Mouse (Mus musculus): ENCODE results near the gene Piwil1.
"Not testable (repeated sequence)": the region's sequence is repeated elsewhere in the genome, so short reads cannot be mapped to it uniquely, and the experiment has no call there.

Piwil1 gene

DNA sequence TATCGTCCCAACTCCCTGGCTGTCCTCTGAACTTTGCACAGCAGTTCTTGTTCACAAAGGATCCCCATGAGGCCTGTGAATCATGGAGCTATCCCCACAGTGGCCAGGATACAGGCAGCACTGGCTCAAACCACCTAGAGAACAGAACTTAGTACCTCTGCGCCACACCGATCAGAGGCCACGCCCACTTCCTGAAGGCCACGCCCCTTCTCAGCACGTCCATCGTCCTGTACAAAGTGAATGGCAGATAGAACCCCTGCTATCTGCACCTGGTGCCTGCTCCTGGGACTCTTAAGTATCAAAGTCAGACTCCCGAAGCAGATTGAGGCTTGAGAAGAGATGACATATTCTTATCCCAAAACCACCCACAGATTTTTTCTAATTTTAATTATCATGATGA lies 8.3 kb downstream of the Piwil1 start:
- no peak for DNase-seq (ENCODE audit: low spot score)

DNA sequence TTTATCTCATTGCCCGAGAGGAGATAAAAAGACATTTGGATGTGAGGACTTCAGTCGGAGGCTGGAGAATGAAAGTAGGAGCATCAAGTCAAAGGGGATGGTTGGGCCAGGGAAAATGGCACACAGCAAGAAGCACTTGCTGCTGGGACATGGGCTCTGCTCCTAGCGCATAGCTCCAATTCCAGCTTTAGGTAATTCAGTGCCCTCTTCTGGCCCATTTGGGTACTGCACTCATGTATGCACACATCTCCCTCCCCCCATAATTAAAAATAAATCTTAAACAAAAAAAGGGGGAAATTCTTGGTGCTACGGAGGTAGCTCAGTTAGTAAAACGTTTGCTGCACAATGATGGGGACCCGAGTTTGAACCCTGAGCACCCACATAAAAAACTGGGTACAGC lies 9.5 kb downstream of the Piwil1 start:
- no peak for DNase-seq (ENCODE audit: low spot score)

DNA sequence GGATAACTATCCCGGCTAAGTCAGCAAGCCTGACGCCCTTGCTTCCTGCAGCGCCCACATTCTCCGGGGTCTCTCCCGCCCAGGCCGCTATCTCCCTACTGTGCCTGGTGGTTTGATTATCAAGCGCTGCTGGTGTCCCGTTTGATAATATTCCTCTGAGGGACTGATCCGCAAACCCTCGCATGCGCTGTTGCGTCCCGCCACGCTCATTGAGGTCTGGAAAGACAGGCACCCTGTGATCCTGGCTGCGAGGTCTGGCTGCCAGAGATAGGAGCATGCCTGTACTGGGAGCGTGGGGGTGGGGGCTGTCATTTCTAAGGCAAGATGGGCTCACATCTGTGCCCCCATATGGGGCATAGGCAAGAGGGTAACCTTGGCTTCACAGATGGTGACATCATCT lies 12.8 kb downstream of the Piwil1 start:
- no peak for DNase-seq (ENCODE audit: low spot score)

DNA sequence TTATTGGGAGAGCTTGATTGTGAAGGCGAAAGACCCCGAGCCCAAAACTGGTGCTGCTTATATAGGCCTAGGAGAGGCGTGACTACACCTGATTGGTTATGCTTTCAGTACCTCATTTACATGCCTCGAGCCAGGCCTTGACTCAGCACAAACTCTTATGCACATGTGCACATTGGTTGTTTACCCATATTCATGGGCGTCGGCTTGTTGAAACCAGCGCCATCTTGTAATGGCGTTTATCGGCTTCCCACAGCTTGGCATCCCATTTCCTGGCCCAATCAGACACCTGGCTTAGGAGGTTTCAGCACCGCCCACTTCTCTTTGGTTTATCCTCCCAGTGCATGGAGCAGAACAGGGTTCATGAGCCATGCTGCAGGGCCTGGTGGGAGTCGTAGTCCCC lies 18.1 kb downstream of the Piwil1 start:
- DNase-seq (ENCODE audit: low spot score): not testable (repeated sequence)

DNA sequence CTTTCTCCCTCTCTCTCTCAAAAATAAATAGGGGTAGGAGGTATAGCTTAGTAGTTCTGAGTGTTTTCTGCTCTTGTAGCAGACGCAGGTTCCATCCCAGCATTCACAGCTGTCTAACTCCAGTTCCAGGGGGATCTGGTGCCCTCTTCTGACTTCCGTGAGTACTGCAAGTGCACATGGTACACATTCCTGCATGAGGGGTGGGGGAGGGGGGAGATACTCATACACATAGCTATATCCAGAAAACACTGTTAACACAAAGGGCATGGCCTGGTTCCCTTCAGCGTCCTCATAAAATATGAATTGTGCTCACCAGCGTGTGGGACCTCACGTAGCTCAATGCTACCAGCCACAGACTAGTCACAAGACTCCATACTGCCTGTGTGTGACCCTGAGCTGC lies 27.0 kb downstream of the Piwil1 start:
- no peak for DNase-seq (ENCODE audit: low spot score)

DNA sequence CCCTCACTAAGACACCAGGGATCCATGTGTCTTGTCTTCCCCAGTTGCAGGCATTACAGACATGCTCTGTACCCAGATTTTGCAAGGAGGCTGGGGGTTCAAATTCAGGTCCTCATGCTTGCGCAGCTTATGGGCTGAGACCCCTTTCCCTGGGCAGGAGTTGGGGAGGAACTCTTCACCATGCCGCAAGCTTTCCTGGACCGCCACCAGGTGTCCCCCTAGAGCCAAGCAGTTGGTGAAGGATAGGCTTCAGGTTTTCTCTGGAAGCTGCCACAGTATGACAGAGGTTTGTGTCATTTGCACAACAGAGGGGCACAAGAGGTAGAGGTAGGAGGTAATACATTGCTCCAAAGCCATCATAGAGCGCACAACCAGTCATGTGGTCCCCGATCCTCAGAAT lies 28.3 kb downstream of the Piwil1 start:
- DNase-seq (ENCODE audit: low spot score): no peak

DNA sequence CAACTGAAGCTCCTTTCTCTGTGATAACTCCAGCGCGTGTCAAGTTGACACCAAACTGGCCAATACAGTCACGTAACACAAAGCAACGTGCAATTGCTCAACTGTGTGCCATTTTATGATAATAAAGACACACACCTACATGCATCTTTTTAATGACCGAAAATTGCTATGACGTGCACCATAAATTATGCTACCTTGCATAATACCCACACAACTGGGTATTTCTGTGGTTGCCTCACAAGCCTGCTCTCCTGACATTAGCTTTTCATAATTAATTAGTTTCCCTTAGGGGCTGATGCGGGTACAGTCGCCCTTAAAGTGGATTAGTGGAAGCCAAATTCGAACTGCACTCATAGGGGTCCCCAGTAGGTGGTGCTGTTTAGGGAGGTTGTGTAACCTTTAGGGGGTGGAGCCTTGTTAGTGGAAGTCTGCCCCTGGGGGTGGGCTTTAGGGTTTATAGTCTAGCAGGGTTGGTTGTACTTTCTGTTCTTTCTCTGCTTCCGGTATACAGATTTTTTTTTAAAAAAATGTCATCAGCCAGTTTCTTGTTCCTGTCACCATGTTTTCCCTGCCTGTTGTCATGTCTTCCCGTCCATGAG lies 30.2 kb downstream of the Piwil1 start:
- no peak for DNase-seq (ENCODE audit: low spot score)

DNA sequence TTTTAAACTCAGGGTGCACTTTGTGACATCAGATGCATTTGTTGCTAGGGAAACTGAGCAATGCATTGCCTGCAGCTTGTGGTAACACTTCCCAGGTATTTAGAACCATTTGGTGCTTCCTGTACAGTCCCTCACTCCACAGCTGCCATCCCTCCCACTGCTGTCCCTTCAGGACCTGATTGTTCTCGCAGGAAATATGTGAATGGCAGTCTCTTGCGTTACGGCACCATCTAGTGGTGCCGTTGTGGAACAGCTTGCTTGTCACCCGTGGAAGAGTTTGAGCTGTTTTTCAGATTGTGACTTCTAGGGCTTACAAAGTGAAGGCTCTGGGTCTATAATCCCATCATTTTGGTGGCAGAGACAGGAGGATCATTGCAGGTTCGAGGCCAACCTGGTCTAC lies 31.6 kb downstream of the Piwil1 start:
- DNase-seq (ENCODE audit: low spot score): no peak

DNA sequence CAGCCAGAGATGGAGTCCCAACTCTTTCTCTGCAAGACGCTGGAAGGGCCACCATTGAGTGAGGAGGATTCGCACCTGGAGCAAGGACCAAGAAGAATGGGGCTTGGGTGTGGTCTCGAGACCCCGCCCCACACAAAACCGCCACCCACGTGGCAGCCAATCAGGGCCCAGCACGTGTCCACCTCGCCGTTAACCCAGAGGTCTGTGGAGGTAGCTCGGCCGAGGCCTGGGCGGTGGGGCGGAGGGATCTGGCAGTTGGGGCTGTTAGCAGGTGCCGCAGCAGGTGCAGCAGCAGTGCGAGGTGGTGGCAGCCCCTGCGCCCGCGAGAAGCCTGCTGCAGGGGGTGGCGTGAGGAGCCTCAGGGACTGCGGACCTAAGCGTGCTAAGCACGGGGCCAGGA lies 33.6 kb downstream of the Piwil1 start:
- DNase-seq (ENCODE audit: low spot score): no peak

DNA sequence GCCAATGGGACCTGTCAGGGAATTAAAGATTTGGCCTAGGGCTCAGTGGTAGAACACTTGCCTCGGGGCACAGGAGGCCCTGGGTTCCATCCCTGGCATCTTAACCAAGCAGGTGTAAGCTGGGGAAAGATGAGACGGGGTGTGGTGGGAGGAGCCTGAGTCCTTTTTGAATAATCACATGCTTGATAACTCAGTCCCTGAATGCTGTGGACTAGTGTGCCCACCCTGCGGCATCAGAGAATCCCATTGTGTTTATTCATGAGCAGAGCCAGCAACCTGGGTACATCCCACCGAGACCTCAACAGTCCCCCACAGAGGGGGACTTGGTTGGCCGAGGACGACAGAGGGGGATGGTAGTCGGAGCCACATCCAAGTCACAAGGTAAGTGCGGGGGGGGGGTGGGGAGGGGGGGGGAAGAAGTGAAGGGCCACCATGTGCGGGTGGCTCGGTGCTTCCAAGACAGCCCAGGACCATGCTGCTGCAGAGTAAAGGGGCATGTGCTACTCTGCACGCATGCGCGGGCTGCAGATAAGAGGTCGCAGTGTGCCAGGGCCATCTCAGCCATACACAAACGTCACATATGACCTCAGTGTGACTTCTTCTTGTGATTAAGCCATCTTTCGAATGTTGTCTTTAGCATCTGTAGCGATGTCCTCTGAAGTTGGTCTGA lies 37.0 kb downstream of the Piwil1 start:
- no peak for DNase-seq (ENCODE audit: low spot score)

DNA sequence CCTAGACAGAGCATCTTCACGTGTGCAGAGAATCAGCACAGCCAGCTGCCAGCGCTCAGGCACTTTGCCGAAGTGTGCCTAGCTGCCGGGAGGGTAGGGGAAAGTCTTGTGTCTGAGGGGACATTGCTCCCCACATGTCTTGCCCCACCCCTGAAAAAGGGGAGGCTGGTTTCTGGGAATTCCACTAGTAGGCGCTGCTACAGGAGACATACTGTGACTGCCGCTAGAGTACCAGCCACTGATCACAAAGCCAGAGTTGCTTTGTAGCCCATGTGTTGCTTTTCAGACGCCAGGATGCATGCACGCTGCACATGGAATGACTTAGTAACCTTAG lies 37.5 kb downstream of the Piwil1 start:
- DNase-seq (ENCODE audit: low spot score): no peak

DNA sequence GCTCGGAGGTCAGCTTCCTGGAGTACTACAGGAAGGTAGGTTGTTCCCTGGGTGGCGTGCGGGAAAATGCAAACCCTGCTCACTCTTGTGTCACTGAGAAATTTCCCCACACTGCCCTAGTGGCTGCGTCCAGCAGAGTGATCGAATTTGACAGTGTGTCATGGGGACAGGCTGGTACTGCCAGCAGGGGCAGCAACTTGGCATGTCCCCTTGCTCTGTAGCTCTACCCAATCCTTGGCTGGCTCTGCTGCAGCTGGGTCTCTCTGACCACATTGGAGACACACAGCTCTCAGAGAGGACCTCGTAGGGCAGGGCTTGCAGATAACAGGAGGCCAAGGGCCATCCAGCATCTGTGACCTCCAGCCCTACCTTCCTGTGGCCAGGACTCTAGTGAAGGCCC lies 42.0 kb downstream of the Piwil1 start:
- DNase-seq (ENCODE audit: low spot score): no peak

DNA sequence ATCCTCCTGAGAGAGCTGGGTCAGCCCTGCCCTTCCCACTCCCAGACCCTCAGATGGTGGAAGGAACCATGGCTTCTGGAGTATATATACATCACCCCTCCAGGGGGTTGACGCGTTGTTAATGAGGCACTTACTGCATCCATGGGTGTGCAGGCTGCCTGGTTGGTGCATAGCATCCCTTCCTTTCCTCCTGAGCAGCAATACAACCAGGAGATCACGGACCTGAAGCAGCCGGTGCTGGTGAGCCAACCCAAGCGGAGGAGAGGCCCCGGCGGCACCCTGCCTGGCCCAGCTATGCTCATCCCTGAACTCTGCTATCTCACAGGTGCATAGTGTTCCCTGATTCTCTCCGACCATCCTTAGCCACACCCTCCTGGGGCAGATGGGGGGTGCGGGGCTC lies 42.9 kb downstream of the Piwil1 start:
- no peak for DNase-seq (ENCODE audit: low spot score)

DNA sequence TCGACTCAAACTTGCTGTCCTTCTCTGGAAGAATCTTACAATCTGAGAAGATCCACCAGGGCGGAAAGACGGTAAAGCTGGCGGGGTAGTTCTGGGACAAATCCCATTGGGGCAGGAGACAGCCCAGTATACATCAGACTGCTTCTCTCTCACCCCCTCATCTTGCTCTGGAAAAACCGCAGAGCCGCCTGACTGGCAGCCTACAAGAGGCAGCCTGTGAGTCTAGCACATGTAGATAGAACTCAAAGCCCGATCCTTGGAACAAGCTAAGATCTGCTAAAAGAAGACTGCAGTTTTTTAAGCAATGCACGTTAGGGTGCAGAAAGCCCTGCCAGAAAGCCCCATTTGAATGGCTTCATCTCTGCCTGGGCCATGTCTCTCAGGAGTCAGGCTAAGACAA lies 43.9 kb downstream of the Piwil1 start:
- no peak for DNase-seq (ENCODE audit: low spot score)

DNA sequence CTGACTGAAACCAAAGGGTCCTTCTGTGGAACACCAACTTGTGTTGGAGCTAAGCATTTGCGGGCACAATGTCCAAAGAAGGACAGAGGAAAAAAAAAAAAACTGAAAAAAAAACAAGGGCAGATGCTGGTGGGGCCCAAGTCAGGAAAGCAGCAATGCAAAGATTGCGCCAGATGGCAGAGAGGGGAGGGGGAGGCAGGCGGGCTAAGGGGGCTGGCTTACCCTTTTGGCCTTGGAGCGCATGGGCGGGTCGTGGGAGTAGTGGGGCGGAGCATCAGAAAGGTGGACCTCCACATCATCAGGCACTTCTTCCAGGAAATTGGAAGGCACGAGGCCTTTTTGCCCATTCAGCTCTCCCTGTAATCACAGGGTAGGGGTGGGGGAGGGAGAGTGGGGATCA lies 58.8 kb downstream of the Piwil1 start:
- no peak for DNase-seq (ENCODE audit: low spot score)

DNA sequence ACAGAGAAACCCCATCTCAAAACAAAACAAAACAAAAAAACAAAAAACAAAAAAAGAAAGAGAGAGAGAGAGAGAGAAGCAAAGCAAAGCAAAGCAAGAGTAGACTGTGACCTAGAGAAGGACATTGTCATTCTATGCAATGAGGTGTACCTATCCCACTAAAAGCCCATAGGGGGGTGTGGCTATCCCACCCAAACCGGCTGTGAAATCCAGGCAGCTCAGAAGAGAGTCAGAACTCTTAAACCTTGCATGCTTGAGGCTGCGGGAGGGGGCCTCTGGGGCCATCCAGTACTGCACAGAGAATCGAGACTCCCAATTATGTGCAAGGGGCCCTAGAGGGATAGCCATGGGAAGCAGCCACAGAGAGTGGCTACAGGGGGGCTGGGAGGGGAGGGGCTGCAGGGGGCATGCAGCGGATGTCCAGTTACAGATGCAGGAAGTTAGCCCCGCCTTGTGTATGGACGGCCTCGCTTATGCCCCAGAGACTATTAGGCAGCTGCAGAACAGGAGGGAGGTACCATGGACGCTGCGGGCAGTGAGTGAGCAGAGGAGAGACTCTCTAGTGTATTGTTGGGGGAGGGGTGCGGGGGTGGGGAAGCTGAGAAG lies 66.8 kb downstream of the Piwil1 start:
- DNase-seq (ENCODE audit: low spot score): no peak

DNA sequence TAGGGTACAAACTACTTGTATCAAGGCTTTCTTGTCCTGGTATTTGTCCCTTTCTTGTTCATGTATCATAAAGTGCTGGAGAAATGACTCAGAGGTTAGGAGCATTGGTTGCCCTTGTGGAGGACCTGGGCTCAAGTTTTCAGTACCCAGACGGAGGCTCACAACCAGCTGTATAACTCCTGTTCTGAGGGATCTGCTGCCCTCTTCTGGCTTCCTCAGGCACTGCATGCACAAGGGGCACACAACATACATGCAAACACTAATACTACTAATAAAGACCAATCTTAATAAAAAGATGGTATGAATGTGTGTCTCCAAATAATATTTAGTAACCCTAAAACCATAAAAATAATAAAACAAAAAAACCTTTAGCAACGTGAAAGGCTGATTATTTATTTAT lies 74.1 kb downstream of the Piwil1 start:
- no peak for DNase-seq (ENCODE audit: low spot score)

DNA sequence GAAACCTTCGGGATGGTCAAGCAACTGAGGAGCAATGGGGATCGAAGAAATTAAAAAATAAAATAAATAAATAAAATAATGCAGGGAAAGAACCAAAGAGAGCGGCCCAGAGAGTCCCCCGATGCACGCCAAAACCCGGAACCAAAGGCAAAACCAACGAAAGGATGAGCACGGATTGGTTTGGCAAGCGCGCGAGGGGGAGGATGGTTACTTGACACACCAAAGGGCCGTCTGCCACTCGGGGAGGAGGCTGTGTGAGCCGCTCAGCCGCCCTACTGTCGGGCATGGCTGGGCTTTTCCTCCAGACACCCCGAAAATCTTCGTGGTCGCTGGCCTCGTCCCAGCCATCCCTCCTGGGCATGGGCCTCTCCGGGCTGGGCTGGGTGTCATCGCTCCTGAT lies 79.3 kb downstream of the Piwil1 start:
- DNase-seq (ENCODE audit: low spot score): no peak

DNA sequence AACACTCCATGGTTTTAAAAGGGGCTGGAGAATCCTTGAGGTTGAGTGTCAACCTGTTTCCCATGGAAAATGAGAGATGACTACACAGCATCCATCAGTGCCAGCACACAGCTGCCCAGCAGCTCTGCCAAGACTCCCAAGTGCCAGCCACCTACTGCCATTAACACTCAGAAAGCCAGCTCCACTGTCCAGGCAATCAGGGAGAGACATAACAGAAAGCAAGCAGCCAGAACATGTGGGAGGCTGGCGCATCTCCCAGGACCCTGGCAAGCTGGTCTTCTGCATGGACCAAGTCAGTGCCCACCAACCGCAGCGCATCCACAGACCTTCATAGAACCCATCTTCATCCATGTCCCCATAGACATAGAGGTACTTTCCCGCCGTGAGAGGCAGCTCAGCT lies 98.3 kb downstream of the Piwil1 start:
- DNase-seq (ENCODE audit: low spot score): no peak
